Mouse (Mus musculus) heart, adult 9 months (tissue): ENCODE measurements around the gene Kdm6b.

ENCODE experiments used
- DNase-seq, 2 experiments: peaks; one replicate each; pipeline ENCODE4 v3.0.0; 2022; ENCODE audit warnings: low spot score in 2 of 2

Kdm6b gene

DNA sequence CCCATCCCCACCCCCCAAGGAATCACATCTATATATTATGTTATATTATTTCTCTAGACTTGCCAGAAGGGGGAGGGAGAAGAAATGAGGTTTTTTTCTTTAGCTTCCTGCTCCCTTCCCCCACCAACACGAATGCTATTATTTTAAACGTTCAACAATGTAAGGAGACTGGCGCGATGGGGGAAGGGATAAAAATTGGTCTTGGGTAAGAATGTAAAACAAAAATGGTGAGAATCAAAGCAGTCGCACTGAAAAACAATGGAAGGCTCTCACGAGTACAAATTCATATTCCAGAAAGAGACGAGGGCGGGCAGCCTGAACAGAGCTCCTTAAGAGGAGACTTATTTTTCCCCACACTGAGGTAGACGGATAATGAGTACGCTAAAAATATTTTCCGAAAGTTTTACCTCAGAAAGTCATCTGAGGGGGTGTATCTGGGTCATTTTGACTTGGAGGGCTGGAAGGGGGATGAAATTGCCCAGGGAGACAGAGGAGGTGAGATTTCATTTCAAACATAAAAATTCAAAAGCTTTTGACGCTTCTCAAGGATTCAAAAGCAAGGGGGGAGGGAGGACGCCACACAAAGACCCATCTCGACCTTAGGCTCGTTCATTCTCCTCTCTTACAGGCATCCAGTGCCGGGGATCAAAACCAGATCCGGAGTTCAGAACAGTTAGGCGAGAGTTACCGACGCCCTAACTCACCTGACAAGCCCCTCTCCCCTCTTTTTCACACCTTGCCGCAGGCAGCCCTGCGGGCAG is 46.4 kb downstream of the Kdm6b start:
- DNase-seq, result peak in 1 of 2 experiments; percentile 12

GRCm38 (mm10) chr11:69366157-69366854 is 47.2 kb downstream of the Kdm6b start:
- peak; percentile 92 to 93 for DNase-seq

GRCm38 (mm10) chr11:69365722-69366121 is 47.8 kb downstream of the Kdm6b start:
- no peak for DNase-seq

- peak; percentile 93 to 94 for DNase-seq
Measured at GRCm38 (mm10) chr11:69364910-69365309, 48.6 kb downstream of the Kdm6b start.

- no peak for DNase-seq
Measured at GRCm38 (mm10) chr11:69364376-69364775, 49.1 kb downstream of the Kdm6b start.

GRCm38 (mm10) chr11:69362479-69362878 is 51.0 kb downstream of the Kdm6b start:
- no peak for DNase-seq

DNA sequence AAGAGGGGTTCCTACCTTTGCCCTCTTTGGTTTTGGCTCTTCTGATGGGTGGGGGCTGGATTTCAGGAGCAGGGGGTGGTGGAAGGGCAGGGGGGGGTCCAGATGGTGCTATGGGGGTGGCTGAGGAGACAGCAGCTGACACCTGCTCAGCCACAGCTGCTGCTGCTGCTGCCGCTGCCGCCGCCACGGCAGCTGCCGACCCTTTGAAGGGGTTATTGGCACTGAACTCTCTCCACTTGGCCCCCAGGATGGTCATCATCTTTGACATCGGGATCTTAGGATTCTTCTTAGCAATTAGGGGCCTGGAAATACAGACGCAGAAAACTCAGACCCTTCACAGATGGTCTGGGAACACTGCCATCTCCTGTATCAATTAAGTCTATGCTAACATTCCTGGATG is 51.5 kb downstream of the Kdm6b start:
- no peak for DNase-seq

- DNase-seq, result no peak
Measured at GRCm38 (mm10) chr11:69357690-69358089, 55.8 kb downstream of the Kdm6b start.

- DNase-seq, result no peak
Measured at GRCm38 (mm10) chr11:69356544-69356943, 56.9 kb downstream of the Kdm6b start.
